In the genomic region with DNA sequence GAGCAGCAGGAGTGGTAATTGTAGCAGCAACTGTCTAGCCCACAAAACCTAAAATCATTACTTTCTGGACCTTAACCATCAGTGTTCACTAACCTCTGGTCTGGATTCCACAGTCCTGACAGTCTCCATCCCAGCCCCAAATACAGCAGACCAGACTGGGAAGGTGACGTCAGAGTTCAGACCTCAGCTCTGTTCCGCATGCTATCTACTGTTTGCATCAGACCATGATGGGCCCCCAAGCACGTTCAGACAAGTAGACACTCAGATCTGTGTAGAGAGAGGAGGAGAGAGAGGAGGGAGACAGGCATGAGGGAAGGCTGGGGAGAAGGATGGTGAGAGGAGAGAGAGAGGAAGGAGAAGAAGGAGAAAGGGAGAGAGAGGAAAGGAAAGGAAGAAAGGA, we compare ENCODE assay signal across 31 mouse cellular contexts. TPM values are rescaled to one million over a fixed set of nuclear protein-coding genes. Genes with fewer than 3 reads are reported as not detected.
DNase-seq lines count a peak whose midpoint lies in the region; ATAC-seq lines count a peak whose summit lies in the region.
"Had no signal": no experiment of that assay in that cellular context is flagged by ENCODE, and none has a peak within 500 bp of the region (broad histone marks: within the 10 kb centered on the region; RNA-seq: fewer than 3 reads in every experiment).

No protein-coding gene starts in this region.

- no peak overlapping the region for H3K4me3 ChIP-seq in heart, embryonic 12.5 days
- H3K4me3 ChIP-seq: embryonic facial prominence, embryonic 15.5 days; forebrain, embryonic 13.5 days; gastrocnemius, adult 2 months; heart, embryonic 13.5 days had no signal

- H3K9ac ChIP-seq in heart, embryonic 12.5 days, result no peak overlapping the region
- H3K9ac ChIP-seq: embryonic facial prominence, embryonic 15.5 days; forebrain, embryonic 13.5 days; heart, embryonic 13.5 days; hindbrain, embryonic 14.5 days had no signal

- no peaks in the 10 kb centered on the region for H3K9me3 ChIP-seq in heart, embryonic 12.5 days (replicated peaks)
- H3K9me3 ChIP-seq: embryonic facial prominence, embryonic 15.5 days; forebrain, embryonic 13.5 days; heart, embryonic 13.5 days had no signal

- 25% methylated on average over 3 of the region's 3 CpGs for WGBS in heart, embryonic 12.5 days

- H3K4me2 ChIP-seq in heart, embryonic 12.5 days, result no peak overlapping the region
- H3K4me2 ChIP-seq: embryonic facial prominence, embryonic 15.5 days; forebrain, embryonic 13.5 days; heart, embryonic 13.5 days; hindbrain, embryonic 14.5 days had no signal

- DNase-seq in heart, adult 11 months, result peak; percentile 85
- DNase-seq in testis, postnatal 10 days (ENCODE audit: low spot score), result peak; percentile 33
- no peak for DNase-seq in testis, postnatal 14 days (ENCODE audit: low spot score)
- DNase-seq in A20 (ENCODE audit: low read depth, low spot score), result peak; percentile 11
- no peak for DNase-seq in frontal cortex, postnatal 25 days (ENCODE audit: low spot score in 2 of 2)
- DNase-seq: adrenal gland, adult 8-10 months; adrenal gland, postnatal 25 days; cerebellum, adult 11-12 months; cerebellum, adult 8-10 months; cerebellum, postnatal 10 days; cerebellum, postnatal 36 days; embryo, embryonic 11 days; gastrocnemius, adult 2 months; gastrocnemius, postnatal 14 days; heart, adult 18-20 months; heart, postnatal 14 days; heart, postnatal 4 days had no signal

- H3K4me1 ChIP-seq in heart, embryonic 12.5 days (replicated peaks), result no peaks in the 10 kb centered on the region
- H3K4me1 ChIP-seq: embryonic facial prominence, embryonic 15.5 days; forebrain, embryonic 13.5 days; heart, embryonic 13.5 days had no signal

- H3K27me3 ChIP-seq in heart, embryonic 12.5 days (replicated peaks), result no peaks in the 10 kb centered on the region
- H3K27me3 ChIP-seq: embryonic facial prominence, embryonic 15.5 days; forebrain, embryonic 13.5 days; heart, embryonic 13.5 days had no signal

- no peak overlapping the region for H3K27ac ChIP-seq in heart, embryonic 12.5 days (ENCODE audit: poor library complexity, severe bottlenecking)
- H3K27ac ChIP-seq: embryonic facial prominence, embryonic 15.5 days; forebrain, embryonic 13.5 days; gastrocnemius, adult 2 months; heart, embryonic 13.5 days; hindbrain, embryonic 14.5 days; hindbrain, postnatal 0 days had no signal

- H3K36me3 ChIP-seq in heart, embryonic 12.5 days, result no peaks in the 10 kb centered on the region
- H3K36me3 ChIP-seq: embryonic facial prominence, embryonic 15.5 days; heart, embryonic 13.5 days had no signal

- no peak for ATAC-seq in heart, embryonic 12.5 days (ENCODE audit: insufficient number of reproducible peaks, low FRiP score)
- ATAC-seq: activated CD4-positive, CD25-positive, alpha-beta regulatory T cell, adult 4 months; forebrain, embryonic 13.5 days; forebrain, embryonic 16.5 days; hindbrain, postnatal 0 days; inflammation-experienced regulatory T-cells, adult 6 months had no signal

RNA-seq across cellular contexts. Expression of gene Klk4, which starts 10.8 kb away (rescaled TPM):
- 0.18 TPM in 1 of 2 replicates, not detected in the other for polyA plus RNA-seq in heart, embryonic 12.5 days (2016; fragmentation: Nextera tagmentation; extraction: Ambion mirVana)
- polyA plus RNA-seq: activated CD4-positive, CD25-positive, alpha-beta regulatory T cell, adult 4 months; cortical plate, adult 2 months; embryonic facial prominence, embryonic 11.5 days; forebrain, embryonic 13.5 days; heart, embryonic 13.5 days; hindbrain, embryonic 11.5 days; inflammation-experienced regulatory T-cells, adult 6 months had no signal

RNA-seq across cellular contexts. Expression of gene Klk15, which starts 41.8 kb away (rescaled TPM):
- polyA plus RNA-seq in heart, embryonic 12.5 days (2016; fragmentation: Nextera tagmentation; extraction: Ambion mirVana), result not detected in 2 replicates
- polyA plus RNA-seq: activated CD4-positive, CD25-positive, alpha-beta regulatory T cell, adult 4 months; brain, embryonic 14.5 days; cortical plate, adult 2 months; embryonic facial prominence, embryonic 11.5 days; embryonic facial prominence, embryonic 15.5 days; forebrain, embryonic 13.5 days; forebrain, embryonic 16.5 days; heart, embryonic 13.5 days; heart, embryonic 16.5 days; hindbrain, embryonic 11.5 days; hindbrain, embryonic 14.5 days; hindbrain, postnatal 0 days; inflammation-experienced regulatory T-cells, adult 6 months had no signal

RNA-seq across cellular contexts. Expression of gene Klk5, which starts 50.0 kb away (rescaled TPM):
- polyA plus RNA-seq in heart, embryonic 12.5 days (2016; fragmentation: Nextera tagmentation; extraction: Ambion mirVana), result not detected in 2 replicates
- polyA plus RNA-seq: activated CD4-positive, CD25-positive, alpha-beta regulatory T cell, adult 4 months; brain, embryonic 14.5 days; cortical plate, adult 2 months; embryonic facial prominence, embryonic 11.5 days; forebrain, embryonic 13.5 days; forebrain, embryonic 16.5 days; heart, embryonic 13.5 days; heart, embryonic 16.5 days; hindbrain, embryonic 14.5 days; hindbrain, postnatal 0 days; inflammation-experienced regulatory T-cells, adult 6 months had no signal

RNA-seq across cellular contexts. Expression of gene Klk1b8, which starts 58.7 kb away (rescaled TPM):
- not detected in 2 replicates for polyA plus RNA-seq in heart, embryonic 12.5 days (2016; fragmentation: Nextera tagmentation; extraction: Ambion mirVana)
- polyA plus RNA-seq: activated CD4-positive, CD25-positive, alpha-beta regulatory T cell, adult 4 months; brain, embryonic 14.5 days; cortical plate, adult 2 months; embryonic facial prominence, embryonic 11.5 days; embryonic facial prominence, embryonic 15.5 days; forebrain, embryonic 13.5 days; forebrain, embryonic 16.5 days; heart, embryonic 13.5 days; heart, embryonic 16.5 days; hindbrain, embryonic 11.5 days; hindbrain, embryonic 14.5 days; inflammation-experienced regulatory T-cells, adult 6 months had no signal

Comparison
In these comparisons a context has a peak if more than half of its experiments do, and no peak if none do; other contexts are left out.
1. DNase-seq: peak in heart, adult 11 months (single experiment), testis, postnatal 10 days (single experiment) and A20 (single experiment); none in testis, postnatal 14 days (single experiment) and frontal cortex, postnatal 25 days (0 of 2).